Mouse (Mus musculus) myocyte (in vitro differentiated cells): ENCODE results near the gene Cox10.

ENCODE experiments used
- E2F4 ChIP-seq: IDR thresholded peaks from one replicate; pipeline ENCODE4 v1.6.1; 2011; ENCODE audit warnings: mild to moderate bottlenecking, control low read depth, moderate library complexity; ENCODE audit not compliant: insufficient read depth
- MAX ChIP-seq: IDR thresholded peaks from one replicate; pipeline ENCODE4 v1.6.1; 2011; ENCODE audit warnings: low read depth, mild to moderate bottlenecking, control low read depth
- MYOD1 ChIP-seq, 3 experiments: IDR thresholded peaks; one replicate each; pipeline ENCODE4 v1.6.1; 2011; ENCODE audit warnings: control low read depth in 2 of 3, low read depth in 2 of 3, mild to moderate bottlenecking in 2 of 3, moderate library complexity in 1 of 3; ENCODE audit not compliant: insufficient read length in 2 of 3, control insufficient read depth in 1 of 3
- MYOG ChIP-seq, 3 experiments: IDR thresholded peaks; one replicate each; pipeline ENCODE4 v1.6.1; 2011; ENCODE audit warnings: control low read depth in 2 of 3, low read depth in 2 of 3, mild to moderate bottlenecking in 2 of 3; ENCODE audit not compliant: insufficient read length in 2 of 3, control insufficient read depth in 1 of 3, insufficient read depth in 1 of 3
- POLR2A ChIP-seq: IDR thresholded peaks from one replicate; pipeline ENCODE4 v1.6.1; 2011; ENCODE audit warnings: low read depth, mild to moderate bottlenecking, control low read depth, moderate library complexity; ENCODE audit not compliant: insufficient read length
- POLR2AphosphoS2 ChIP-seq: IDR thresholded peaks from one replicate; pipeline ENCODE4 v1.6.1; 2011; ENCODE audit warnings: low read depth, control low read depth; ENCODE audit not compliant: insufficient read length
- SRF ChIP-seq: IDR thresholded peaks from one replicate; pipeline ENCODE4 v1.6.1; 2011; ENCODE audit warnings: low read depth; ENCODE audit not compliant: control insufficient read depth, insufficient read length
- TCF12 ChIP-seq: IDR thresholded peaks from one replicate; pipeline ENCODE4 v1.6.1; 2011; ENCODE audit warnings: mild to moderate bottlenecking, control low read depth; ENCODE audit not compliant: poor library complexity, insufficient read depth, severe bottlenecking
- TCF3 ChIP-seq: IDR thresholded peaks from one replicate; pipeline ENCODE4 v1.6.1; 2011; ENCODE audit warnings: low read depth, control low read depth; ENCODE audit not compliant: insufficient read length
- USF1 ChIP-seq: IDR thresholded peaks from one replicate; pipeline ENCODE4 v1.6.1; 2011; ENCODE audit warnings: low read depth, mild to moderate bottlenecking, control low read depth, moderate library complexity

GRCm38 (mm10) chr11:63936641-63937040, 142.6 kb downstream of the Cox10 start:
- TF ChIP-seq MYOD1 (IDR thresholded peaks at IDR 0.05; ENCODE audit: control insufficient read depth in 1 of 3, insufficient read length in 2 of 3, low read depth in 2 of 3): no peak
- no peak for TF ChIP-seq E2F4
- no peak for TF ChIP-seq POLR2A
- TF ChIP-seq TCF12: no peak
- no peak for TF ChIP-seq MAX
- TF ChIP-seq TCF3: no peak
- TF ChIP-seq MYOG (IDR thresholded peaks at IDR 0.05; ENCODE audit: control insufficient read depth in 1 of 3, insufficient read depth in 1 of 3, insufficient read length in 2 of 3, low read depth in 2 of 3): no peak
- TF ChIP-seq SRF: no peak
- TF ChIP-seq USF1: no peak
- no peak for TF ChIP-seq POLR2AphosphoS2
